Mouse (Mus musculus) ES-Bruce4 (cell line): Measurements from ENCODE around the gene Gtpbp3.

Experiments used
- CTCF ChIP-seq: IDR thresholded peaks from one replicate; pipeline ENCODE4 v1.8.1; 2011; ENCODE audit warnings: low read depth, low read length
- EP300 ChIP-seq: IDR thresholded peaks from 2 replicates; pipeline ENCODE4 v1.6.1; 2011; ENCODE audit warnings: low read depth, low read length; ENCODE audit not compliant: insufficient read depth
- POLR2A ChIP-seq: IDR thresholded peaks from one replicate; pipeline ENCODE4 v1.8.1; 2011; ENCODE audit warnings: low read length; ENCODE audit not compliant: insufficient read depth

DNA sequence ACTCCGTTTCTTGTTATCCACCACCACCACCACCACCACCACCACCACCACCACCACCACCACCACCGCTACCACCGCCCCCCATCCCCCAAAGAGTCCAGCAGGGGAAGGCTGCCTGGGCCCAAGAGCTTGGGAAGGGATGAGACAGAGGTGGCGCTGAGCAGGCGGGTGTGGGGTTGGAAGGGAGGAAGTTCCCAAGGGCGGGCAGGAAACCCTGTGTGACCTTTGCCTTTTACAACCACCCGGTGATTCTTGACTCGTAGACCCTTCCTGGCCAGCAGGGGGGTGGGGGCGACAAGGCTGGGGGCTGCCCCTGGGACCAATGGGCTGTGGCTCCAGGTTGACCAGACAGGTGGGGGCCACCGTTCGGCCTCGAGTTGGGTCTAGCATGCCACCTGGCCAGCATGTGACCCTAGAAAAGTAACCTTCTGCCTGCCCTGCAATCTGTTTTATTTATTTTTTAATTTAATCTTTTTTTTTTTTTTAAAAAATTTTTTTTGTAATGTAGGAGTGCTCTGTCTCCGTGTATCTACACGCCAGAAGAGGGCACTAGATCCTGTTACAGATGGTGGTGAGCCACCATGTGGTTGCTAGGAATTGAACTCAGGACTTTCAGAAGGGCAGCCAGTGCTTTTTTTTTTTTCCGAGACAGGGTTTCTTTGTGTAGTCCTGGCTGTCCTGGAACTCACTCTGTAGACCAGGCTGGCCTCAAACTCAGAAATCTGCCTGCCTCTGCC, 25.3 kb downstream of the Gtpbp3 start:
- TF ChIP-seq CTCF (no peak), POLR2A (no peak), EP300 (no peak)
